Comparison of ENCODE assay signal across 8 mouse cellular contexts in the genomic region with DNA sequence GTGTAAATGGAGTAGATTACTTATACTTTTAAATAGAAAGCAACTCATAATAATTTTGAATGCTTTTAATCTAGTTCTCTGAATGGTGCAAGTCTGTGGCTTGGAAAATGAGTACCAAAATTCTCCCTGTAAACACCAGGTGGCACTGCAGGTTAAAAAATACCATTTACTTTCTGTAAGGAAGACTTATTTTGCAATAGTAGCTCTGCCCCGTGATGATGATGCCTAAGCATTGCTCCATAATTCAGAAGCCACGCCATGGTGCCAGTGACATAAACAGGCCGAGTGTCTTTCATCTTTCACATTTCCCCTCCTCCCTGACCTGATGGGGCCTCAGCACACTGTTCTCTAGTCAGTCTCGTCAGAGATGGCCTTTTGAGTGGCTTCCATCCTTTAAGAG. TPM values are rescaled to one million over a fixed set of nuclear protein-coding genes. Genes with fewer than 3 reads are reported as not detected.
A peak's percentile ranks its signal among the peaks of the same experiment; 100 is the strongest.
DNase-seq lines count a peak whose midpoint lies in the region; ATAC-seq and TF ChIP-seq lines count a peak whose summit lies in the region.

No protein-coding gene starts in this region.

- 50% methylated on average over 4 of the region's 4 CpGs for WGBS in limb, embryonic 14.5 days
- WGBS in limb, embryonic 10.5 days, result 60% methylated on average over 4 of the region's 4 CpGs
- 38% methylated on average over 4 of the region's 4 CpGs for WGBS in hindbrain, embryonic 14.5 days

- no peak overlapping the region for H3K4me2 ChIP-seq in limb, embryonic 14.5 days (replicated peaks; ENCODE audit: low read depth, low read length, severe bottlenecking)
- H3K4me2 ChIP-seq in hindbrain, embryonic 14.5 days (replicated peaks), result no peak overlapping the region

- peak; percentile 43 to 48 for DNase-seq in cerebellum, postnatal 10 days
- DNase-seq in limb, embryonic 14.5 days (ENCODE audit: low spot score), result peak; percentile 39
- no peak for DNase-seq in limb, embryonic 10.5 days (ENCODE audit: low spot score)
- DNase-seq in hindbrain, embryonic 14.5 days (ENCODE audit: low spot score), result peak; percentile 80
- no peak for DNase-seq in urinary bladder, adult 18-20 months (ENCODE audit: low spot score in 2 of 2)

- H3K36me3 ChIP-seq in limb, embryonic 14.5 days (ENCODE audit: control insufficient read depth, insufficient read depth, low read length), result peaks cover 63% of the 10 kb centered on the region
- peaks cover 82% of the 10 kb centered on the region for H3K36me3 ChIP-seq in limb, embryonic 10.5 days
- peaks cover 62% of the 10 kb centered on the region for H3K36me3 ChIP-seq in hindbrain, embryonic 14.5 days (replicated peaks; ENCODE audit: control insufficient read depth, insufficient read depth)

- no peaks in the 10 kb centered on the region for H3K4me1 ChIP-seq in limb, embryonic 14.5 days (ENCODE audit: control insufficient read depth, insufficient read depth, low read length)
- H3K4me1 ChIP-seq in limb, embryonic 10.5 days, result peaks cover 13% of the 10 kb centered on the region; the same call in 1 of the 2 replicates
- H3K4me1 ChIP-seq in bone marrow macrophage, adult 2 months (ENCODE audit: control insufficient read depth, insufficient read depth, low read length), result peaks cover 9% of the 10 kb centered on the region
- H3K4me1 ChIP-seq in hindbrain, embryonic 14.5 days (replicated peaks; ENCODE audit: control insufficient read depth, insufficient read depth, low read length), result no peaks in the 10 kb centered on the region

- no peak overlapping the region for H3K9ac ChIP-seq in limb, embryonic 14.5 days (ENCODE audit: low read depth, low read length, severe bottlenecking)
- H3K9ac ChIP-seq in hindbrain, embryonic 14.5 days, result no peak overlapping the region

- H3K27ac ChIP-seq in limb, embryonic 14.5 days (replicated peaks; ENCODE audit: low read depth, low read length), result no peak overlapping the region
- H3K27ac ChIP-seq in limb, embryonic 10.5 days, result no peak overlapping the region
- H3K27ac ChIP-seq in bone marrow macrophage, adult 2 months (ENCODE audit: insufficient read depth, low read depth, low read length), result 0 out of 2 replicates have a peak overlapping the region, but pooled peaks have one; percentile 11
- H3K27ac ChIP-seq in hindbrain, embryonic 14.5 days, result no peak overlapping the region

- ATAC-seq in cerebellum, adult (ENCODE audit: insufficient number of reproducible peaks, low FRiP score, low TSS enrichment), result no peak
- peak; percentile 15; the same call in 1 of the 2 replicates for ATAC-seq in limb, embryonic 14.5 days (ENCODE audit: low FRiP score, low read depth)
- peak; percentile 48; the same call in 1 of the 2 replicates for ATAC-seq in hindbrain, embryonic 14.5 days (ENCODE audit: low FRiP score)
- ATAC-seq in monocyte, adult 5-6 weeks (replicated peaks; ENCODE audit: insufficient number of reproducible peaks, low FRiP score, low TSS enrichment, poor library complexity, severe bottlenecking), result 0 out of 2 replicates have a peak, but pooled peaks have one; percentile 46

- TF ChIP-seq POLR2A in limb, embryonic 14.5 days (IDR thresholded peaks at IDR 0.05; ENCODE audit: borderline replicate concordance, extremely low read depth, insufficient read depth, insufficient read length), result no peak
- TF ChIP-seq POLR2A in bone marrow macrophage, adult 2 months (IDR thresholded peaks at IDR 0.05; ENCODE audit: borderline replicate concordance, low read depth, low read length), result no peak

- no peaks in the 10 kb centered on the region for H3K9me3 ChIP-seq in limb, embryonic 14.5 days (ENCODE audit: control insufficient read depth, low read length)
- no peaks in the 10 kb centered on the region for H3K9me3 ChIP-seq in limb, embryonic 10.5 days (replicated peaks)
- H3K9me3 ChIP-seq in hindbrain, embryonic 14.5 days (ENCODE audit: control insufficient read depth, low read length), result no peaks in the 10 kb centered on the region

- TF ChIP-seq CTCF in bone marrow macrophage, adult 2 months (IDR thresholded peaks at IDR 0.05; ENCODE audit: low read depth, low read length), result no peak

- no peaks in the 10 kb centered on the region for H3K27me3 ChIP-seq in limb, embryonic 14.5 days (ENCODE audit: control insufficient read depth, insufficient read depth, low read length)
- H3K27me3 ChIP-seq in limb, embryonic 10.5 days (ENCODE audit: low read depth, poor library complexity, severe bottlenecking), result no peaks in the 10 kb centered on the region
- H3K27me3 ChIP-seq in hindbrain, embryonic 14.5 days (ENCODE audit: control insufficient read depth, insufficient read depth, low read length), result no peaks in the 10 kb centered on the region

- H3K4me3 ChIP-seq in limb, embryonic 14.5 days (replicated peaks; ENCODE audit: low read length), result no peak overlapping the region
- no peak overlapping the region for H3K4me3 ChIP-seq in limb, embryonic 10.5 days
- H3K4me3 ChIP-seq in bone marrow macrophage, adult 2 months (ENCODE audit: insufficient read depth, low read length), result no peak overlapping the region
- H3K4me3 ChIP-seq in hindbrain, embryonic 14.5 days (replicated peaks; ENCODE audit: low read length), result no peak overlapping the region

RNA-seq across cellular contexts. Expression of gene Snx19, which starts 21.6 kb away (rescaled TPM):
- 17.7 and 20.1 TPM in 2 replicates for polyA plus RNA-seq in limb, embryonic 14.5 days (2012; rRNA removed)
- 19.1 and 24.3 TPM in 2 replicates for polyA plus RNA-seq in limb, embryonic 14.5 days (2014; fragmentation: Nextera tagmentation; extraction: Ambion mirVana)
- polyA plus RNA-seq in limb, embryonic 10.5 days (2016; fragmentation: Nextera tagmentation; extraction: Ambion mirVana), result 17.8 and 21.5 TPM in 2 replicates
- polyA plus RNA-seq in bone marrow macrophage, adult 2 months (2012; ENCODE audit: insufficient read depth, insufficient read length, missing spikeins), result 10.9 and 12.1 TPM in 2 replicates
- 26.5 and 28.1 TPM in 2 replicates for polyA plus RNA-seq in hindbrain, embryonic 14.5 days (2014; fragmentation: Nextera tagmentation; extraction: Ambion mirVana)
- 11.9 to 23.5 TPM (median 13.9 TPM) in 3 replicates for total RNA-seq in monocyte, adult 5-6 weeks (2017)

Comparison
In these comparisons a context has a peak if more than half of its experiments do, and no peak if none do; other contexts are left out.
1. DNase-seq: peak in cerebellum, postnatal 10 days (2 of 2), limb, embryonic 14.5 days (single experiment) and hindbrain, embryonic 14.5 days (single experiment); none in limb, embryonic 10.5 days (single experiment) and urinary bladder, adult 18-20 months (0 of 2).